Mouse (Mus musculus): ENCODE results near the gene Orai2. TPM values are rescaled to one million over a fixed set of nuclear protein-coding genes. Genes with fewer than 3 reads are reported as not detected.
"Not testable (repeated sequence)": the region's sequence is repeated elsewhere in the genome, so short reads cannot be mapped to it uniquely, and the experiment has no call there.

The Orai2 gene
- total RNA-seq, 2 experiments from 2014 or later: 144 to 145 TPM

DNA sequence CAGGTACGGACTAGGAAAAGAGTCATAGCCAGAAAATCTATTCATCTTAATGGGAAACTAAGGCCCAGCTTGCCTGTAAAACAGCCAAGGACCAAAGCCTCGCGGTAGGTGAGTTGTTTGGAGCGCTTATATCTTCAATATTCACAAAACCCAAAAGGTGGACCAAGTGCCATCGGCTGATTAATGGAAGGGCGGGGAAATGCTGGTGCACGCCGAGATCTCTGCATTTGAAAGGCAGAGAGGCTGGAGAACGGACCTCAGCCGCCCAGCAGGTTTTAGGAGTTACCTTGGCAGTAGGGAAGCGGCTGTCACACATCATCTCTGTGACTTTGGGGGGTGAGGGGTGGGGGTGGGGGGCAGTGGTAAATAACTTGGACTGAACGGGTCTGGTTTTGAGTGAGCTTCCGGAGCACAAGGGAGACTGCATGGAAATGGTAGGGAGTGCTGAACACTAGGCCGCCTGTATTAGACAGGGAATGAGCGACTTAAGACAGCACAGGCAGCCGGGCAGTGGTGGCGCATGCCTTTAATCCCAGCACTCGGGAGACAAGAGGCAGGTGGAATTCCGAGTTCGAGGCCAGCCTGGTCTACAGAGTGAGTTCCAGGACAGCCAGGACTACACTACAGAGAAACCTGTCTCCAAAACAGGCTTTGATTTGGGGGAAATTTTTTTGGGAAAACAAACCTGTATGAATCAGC lies 34.1 kb downstream of the Orai2 start:
- no peak for DNase-seq

DNA sequence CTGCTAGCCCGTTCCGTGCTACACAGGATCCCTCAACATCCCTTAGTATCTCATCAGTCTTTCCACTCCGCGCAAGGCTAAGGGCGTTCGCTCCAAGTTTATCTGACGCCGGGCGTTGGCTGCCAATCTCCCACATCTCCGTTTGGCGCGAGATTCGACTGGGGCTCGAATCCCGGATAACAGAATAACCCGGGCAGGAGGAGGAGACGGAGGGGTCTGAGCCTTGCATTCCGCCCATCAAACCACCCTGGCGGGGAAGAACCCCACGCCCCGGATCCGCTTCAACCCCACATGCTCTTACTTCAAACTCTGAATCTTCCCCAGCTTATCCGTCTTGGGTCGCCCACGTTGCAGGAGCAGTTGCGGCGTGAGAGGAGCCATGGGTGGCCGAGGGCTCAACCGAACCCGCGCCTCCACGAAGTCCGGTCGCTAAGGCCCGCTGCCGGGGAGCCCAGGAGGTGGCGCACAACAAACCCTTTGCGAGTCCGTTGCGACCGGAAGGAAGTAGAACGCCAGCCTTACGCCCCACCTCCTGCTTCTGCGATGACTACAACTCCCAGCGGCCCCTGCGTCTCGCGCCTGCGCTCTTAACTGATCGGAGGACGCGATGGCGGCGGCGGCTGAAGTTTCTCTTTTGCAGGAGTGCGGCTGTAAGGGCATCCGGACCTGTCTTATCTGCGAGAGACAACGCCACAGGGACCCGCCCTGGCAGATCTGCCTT lies 34.8 kb downstream of the Orai2 start, which contains the start of the genes Lrwd1 and Alkbh4:
Gene Lrwd1 (minus strand): TSS at position 504 of the 721 bp plus-strand sequence.
Gene Alkbh4 (plus strand): TSS at position 576 of the 721 bp plus-strand sequence.
- DNase-seq: peak; percentile 94

DNA sequence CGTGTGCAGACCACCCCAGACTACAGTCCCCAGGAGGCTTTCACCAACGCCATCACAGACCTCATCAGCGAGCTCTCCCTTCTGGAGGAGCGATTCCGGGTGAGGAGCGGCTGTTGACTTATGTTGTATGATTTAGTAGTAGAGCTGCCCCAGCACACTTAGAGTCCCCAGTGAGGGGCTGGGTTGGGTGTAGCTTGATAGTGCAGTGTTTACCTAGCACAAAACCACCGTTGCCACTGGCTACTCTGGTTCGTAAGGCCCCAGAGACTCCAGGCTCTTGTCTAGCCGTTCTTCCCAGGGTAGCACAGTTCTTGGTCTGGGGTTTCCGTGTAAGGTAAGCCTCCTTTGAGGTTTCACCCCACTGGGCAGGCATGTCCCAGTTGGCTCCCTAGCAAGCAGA lies 48.3 kb downstream of the Orai2 start:
- no peak for DNase-seq

DNA sequence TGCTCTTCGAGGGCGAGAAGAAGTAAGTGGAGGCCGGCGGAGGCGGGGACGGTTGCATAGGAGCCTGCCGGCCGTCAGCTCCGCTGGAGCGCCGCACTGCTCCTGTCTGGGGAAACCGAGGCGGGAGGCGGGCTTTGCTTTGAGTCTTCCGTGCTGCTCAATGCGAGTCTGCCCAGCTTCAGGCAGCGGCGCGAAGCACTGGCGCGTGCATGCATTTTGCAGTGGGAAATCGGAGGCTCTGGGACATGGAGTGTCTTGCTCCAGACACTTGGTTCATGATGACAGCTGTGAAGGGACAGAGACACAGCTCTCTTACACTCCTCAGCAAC lies 53.8 kb downstream of the Orai2 start:
- no peak for DNase-seq

DNA sequence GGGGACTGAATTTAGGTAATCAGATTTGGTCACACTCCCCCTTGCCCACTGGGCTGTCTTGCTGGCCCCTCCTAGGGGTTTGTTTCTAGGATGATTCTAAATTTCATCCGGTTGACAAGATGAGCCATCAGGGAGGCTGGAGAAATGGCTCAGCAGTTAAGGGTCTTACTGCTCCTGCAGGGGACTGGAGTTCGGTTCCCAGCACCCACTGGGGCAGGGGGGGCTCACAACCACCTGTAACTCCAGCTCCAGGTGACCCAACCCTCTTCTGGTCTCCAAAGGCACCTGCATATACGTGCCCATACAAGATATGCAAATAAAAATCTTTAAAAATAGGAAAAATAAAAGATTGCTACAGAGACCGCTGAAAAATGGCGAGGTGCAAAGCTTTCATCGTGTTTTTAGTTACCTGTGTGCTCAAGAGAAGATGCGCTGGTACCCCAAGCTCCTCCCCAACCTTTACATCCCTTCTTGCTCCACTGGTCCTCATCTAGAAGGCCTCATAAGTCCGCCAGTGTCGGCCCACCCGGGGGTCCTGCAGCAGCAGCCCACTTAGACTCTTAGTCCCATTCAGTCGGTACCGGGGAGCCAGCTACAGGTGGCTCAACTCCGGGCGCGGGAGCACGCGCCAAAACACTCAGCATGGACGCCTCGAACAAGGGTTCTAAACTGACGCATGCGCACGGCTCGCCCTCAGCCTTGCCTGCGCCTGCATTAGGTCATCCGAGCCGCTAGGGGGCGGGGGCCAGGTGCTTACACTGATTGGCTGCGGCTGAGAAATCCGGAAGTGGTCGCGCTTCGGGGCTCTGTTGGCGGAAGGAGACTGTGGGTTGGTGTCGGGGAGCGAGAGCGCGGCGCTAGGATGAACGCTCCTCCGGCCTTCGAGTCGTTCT lies 54.4 kb downstream of the Orai2 start, which contains the start of gene Polr2j:
Gene Polr2j (plus strand): TSS at position 741 of the 893 bp plus-strand sequence.
- peak; percentile 97 to 99 for DNase-seq

DNA sequence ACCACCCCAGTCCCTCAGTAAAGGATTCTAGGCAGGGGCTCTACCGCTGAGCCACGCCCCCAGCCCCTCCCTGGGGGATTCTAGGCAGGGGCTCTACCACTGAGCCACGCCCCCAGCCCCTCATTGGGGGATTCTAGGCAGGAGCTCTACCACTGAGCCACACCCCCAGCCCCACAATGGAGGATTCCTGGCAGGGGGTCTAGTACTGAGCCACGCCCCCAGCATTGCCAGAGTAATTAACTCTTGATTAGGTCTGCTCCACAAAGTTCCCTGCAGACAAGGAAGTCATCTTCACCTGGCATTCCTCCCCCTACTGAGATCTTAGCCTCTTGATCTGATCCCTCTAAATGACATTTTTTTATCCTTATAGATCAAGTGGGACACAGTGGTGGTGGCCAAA lies 57.0 kb downstream of the Orai2 start:
- not testable (repeated sequence) for DNase-seq

DNA sequence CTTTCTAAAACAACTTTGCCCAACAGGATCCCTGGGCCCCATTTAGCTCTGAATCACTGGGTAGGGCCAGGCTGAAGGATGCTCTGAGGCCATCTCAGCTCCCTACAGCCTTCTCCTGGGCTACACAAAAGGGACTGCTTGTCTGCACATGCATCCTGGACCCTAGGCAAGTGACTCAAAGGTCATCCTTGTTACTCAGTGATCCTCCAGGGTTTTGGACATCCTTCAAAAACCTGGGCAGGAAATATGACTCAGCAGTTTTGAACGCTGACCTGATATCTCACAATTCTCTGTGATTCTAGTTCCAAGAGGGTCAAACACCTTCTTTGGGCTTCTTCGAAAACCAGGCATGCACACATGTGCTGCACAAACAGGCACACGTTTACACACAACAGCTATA lies 61.5 kb downstream of the Orai2 start:
- DNase-seq: no peak

DNA sequence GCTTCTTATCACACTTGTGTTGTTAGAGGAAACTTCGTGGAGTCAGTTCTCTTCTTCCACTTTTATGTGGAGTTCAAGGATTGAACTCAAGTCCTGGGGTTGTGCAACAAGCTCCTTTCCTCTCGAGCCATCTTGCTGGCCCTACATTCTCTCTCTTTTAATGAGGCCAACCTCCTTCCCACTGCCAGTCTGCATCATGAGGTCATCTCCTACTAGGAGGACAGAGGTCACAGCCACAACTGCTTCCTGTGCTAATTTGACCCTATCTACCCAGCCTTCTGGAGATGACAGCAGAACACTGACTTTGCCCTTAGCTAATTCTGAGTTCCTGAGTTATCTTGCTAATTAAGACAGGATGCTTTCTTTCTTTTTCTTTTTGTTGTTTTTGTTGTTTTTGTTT lies 62.0 kb downstream of the Orai2 start:
- no peak for DNase-seq

DNA sequence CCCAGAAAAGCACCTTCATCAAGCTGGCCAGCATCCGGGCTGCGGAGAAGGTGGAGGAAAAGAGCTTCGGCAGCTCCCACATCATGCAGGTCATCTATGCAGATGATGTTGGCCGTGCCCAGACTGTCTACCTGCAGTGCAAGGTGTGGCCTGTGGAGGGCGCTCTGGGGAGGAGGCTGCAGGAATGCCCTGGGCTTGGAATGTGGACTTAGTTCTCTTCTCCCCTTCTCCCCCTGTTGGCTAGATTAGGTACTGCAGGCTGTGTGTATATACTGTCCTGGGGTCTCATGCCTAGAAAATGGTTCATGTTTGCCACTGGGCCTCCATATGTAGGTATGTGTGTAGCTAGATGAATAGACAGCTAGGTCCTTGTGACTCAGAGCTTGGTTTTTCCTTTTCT lies 66.0 kb downstream of the Orai2 start:
- DNase-seq: no peak

DNA sequence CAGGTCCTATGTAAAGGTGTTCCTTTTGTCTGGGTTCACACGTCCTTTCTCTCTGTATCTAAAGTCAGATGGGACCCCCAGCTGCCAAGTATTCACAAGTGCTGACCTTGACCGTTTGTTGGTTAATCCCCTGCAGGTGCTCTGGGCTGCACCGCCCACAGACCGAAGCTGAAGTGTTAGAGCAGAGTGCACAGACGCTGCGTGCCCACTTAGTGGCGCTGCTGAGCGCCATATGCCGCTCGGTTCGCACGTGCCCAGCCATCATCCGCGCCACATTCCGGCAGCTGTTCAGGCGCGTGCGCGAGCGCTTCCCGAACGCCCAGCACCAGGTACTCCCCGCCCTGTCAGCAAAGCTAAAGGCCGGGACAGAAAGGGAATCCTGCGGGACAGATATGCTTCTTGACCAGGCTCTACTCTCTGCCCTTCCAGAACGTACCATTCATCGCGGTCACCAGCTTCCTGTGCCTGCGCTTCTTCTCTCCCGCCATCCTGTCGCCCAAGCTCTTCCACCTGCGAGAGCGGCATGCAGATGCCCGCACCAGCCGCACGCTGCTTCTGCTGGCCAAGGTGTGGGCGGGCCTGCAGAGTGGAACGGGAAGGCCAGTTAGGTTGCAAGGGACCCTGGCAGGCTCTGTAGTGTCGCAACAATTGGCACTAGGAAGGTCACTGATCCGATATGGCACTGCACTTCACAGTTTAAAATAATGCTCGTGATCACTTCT lies 68.3 kb downstream of the Orai2 start:
- peak; percentile 58 to 64 for DNase-seq

DNA sequence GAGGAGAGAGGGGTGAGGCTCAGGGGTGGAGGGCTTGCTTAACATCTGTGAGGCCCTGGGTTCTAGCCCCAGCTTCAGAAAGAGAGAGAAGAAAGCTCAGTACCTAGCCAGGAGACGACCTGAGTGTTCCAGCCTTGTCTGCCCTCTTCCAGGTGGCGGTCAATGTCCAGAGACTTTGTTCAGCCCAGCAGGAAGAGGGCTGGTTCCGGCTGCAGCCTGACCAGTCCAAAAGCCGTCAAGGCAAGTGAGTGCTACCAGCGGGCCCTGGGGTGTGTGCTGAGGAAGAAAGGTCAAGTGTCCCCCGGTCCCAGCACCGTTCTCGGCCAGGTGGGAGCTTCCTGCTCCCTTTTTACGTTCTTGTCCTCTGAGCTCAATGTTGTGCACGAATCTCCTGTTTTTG lies 72.0 kb downstream of the Orai2 start:
- no peak for DNase-seq

Small RNA genes within 50 kb of the gene (microRNA-seq; reads per million reads assigned to microRNA genes)
- gene Mir7035: 0.30 to 0.85 reads per million in 2 experiments

Other genes with a start within 250 kb of the Orai2 start
- gene Ywhag, start 236.1 kb downstream of the Orai2 start, total RNA-seq (2021): 1,000 to 10,000 TPM; 1,259 to 1,347 TPM
- 1 to 10 TPM; 1.4 to 1.7 TPM for gene Ssc4d, start 196.2 kb downstream of the Orai2 start, total RNA-seq (2021)
- not detected for gene Zp3, start 190.6 kb downstream of the Orai2 start, total RNA-seq (2021)
- gene Dtx2, start 175.9 kb downstream of the Orai2 start, total RNA-seq (2021): 1 to 10 TPM; 7.9 to 8.0 TPM
- gene Upk3b, start 132.2 kb downstream of the Orai2 start, total RNA-seq (2021): not detected
- not detected for gene Upk3bl, start 116.2 kb downstream of the Orai2 start, total RNA-seq (2021)
- 1 to 10 TPM; 2.2 to 3.2 TPM for gene Rasa4, start 86.8 kb downstream of the Orai2 start, total RNA-seq (2021)
- 10 to 100 TPM; 64.0 to 75.6 TPM for gene Polr2j, start 54.1 kb downstream of the Orai2 start, total RNA-seq (2021)
- 10 to 100 TPM; 14.5 to 17.3 TPM for gene Lrwd1, start 34.6 kb downstream of the Orai2 start, total RNA-seq (2021)
- gene Alkbh4, start 34.6 kb downstream of the Orai2 start, total RNA-seq (2021): 10 to 100 TPM in 1 of 2 experiments, 1 to 10 TPM in 1; 9.8 to 10.2 TPM
- gene Prkrip1, start 28.2 kb upstream of the Orai2 start, total RNA-seq (2021): 10 to 100 TPM; 35.2 to 41.4 TPM
- 1 to 10 TPM; 5.0 to 6.6 TPM for gene Sh2b2, start 75.8 kb upstream of the Orai2 start, total RNA-seq (2021)